Mouse (Mus musculus) E14TG2a.4 (cell line): ENCODE data around the gene C2cd4d.

Experiments used
- H3K27me3 ChIP-seq: 2 replicates; pipeline ENCODE4 v1.6.1; 2014; ENCODE audit warnings: low read length, control low read depth; ENCODE audit not compliant: insufficient read depth
- H3K36me3 ChIP-seq: 2 replicates; pipeline ENCODE4 v1.6.1; 2014; ENCODE audit warnings: low read length, control low read depth; ENCODE audit not compliant: insufficient read depth
- H3K4me1 ChIP-seq: replicated peaks from 2 replicates; pipeline ENCODE4 v1.6.1; 2014; ENCODE audit warnings: low read depth, low read length, control low read depth
- H3K4me3 ChIP-seq: replicated peaks from 2 replicates; pipeline ENCODE4 v1.5.1; 2014; ENCODE audit warnings: mild to moderate bottlenecking, low read length
- H3K9me3 ChIP-seq: 2 replicates; pipeline ENCODE4 v1.6.1; 2014; ENCODE audit warnings: low read length, control low read depth
- CTCF ChIP-seq: conservative IDR thresholded peaks from 2 replicates; pipeline ENCODE4 v1.5.1; 2014; ENCODE audit warnings: low read length
- NANOG ChIP-seq: IDR thresholded peaks from 2 replicates; pipeline ENCODE4 v1.6.1; 2014; ENCODE audit warnings: borderline replicate concordance, low read length, mixed read lengths
- POU5F1 ChIP-seq: IDR thresholded peaks from 2 replicates; pipeline ENCODE4 v1.6.1; 2014; ENCODE audit warnings: low read length, borderline replicate concordance

C2cd4d gene

GRCm38 (mm10) chr3:94362138-94362537, at the start of gene C2cd4d:
Gene C2cd4d, plus strand, starts transcription at chr3:94362438.
- H3K27me3 ChIP-seq: peaks cover 53% of the 10 kb centered on the region
- peak within 1 kb of the TSS; percentile 79 for H3K4me3 ChIP-seq
- H3K9me3 ChIP-seq: peaks cover 13% of the 10 kb centered on the region
- H3K4me1 ChIP-seq: peaks cover 7% of the 10 kb centered on the region; the same call in 1 of the 2 replicates
- TF ChIP-seq POU5F1: no peak
- TF ChIP-seq CTCF: no peak
- TF ChIP-seq NANOG: no peak
- H3K36me3 ChIP-seq: no peaks in the 10 kb centered on the region

GRCm38 (mm10) chr3:94328681-94329080, 33.6 kb upstream of the C2cd4d start:
- H3K27me3 ChIP-seq: no peaks in the 10 kb centered on the region
- no peaks in the 10 kb centered on the region for H3K9me3 ChIP-seq
- TF ChIP-seq CTCF (no peak; the same call in 1 of the 2 replicates), POU5F1 (no peak), NANOG (no peak)
- H3K36me3 ChIP-seq: no peaks in the 10 kb centered on the region
- H3K4me3 ChIP-seq: no peak overlapping the region
- no peaks in the 10 kb centered on the region for H3K4me1 ChIP-seq

GRCm38 (mm10) chr3:94334442-94334841, 27.8 kb upstream of the C2cd4d start:
- Histone ChIP-seq H3K4me1 (no peaks in the 10 kb centered on the region), H3K4me3 (no peak overlapping the region), H3K9me3 (peaks cover 6% of the 10 kb centered on the region; the same call in 1 of the 2 replicates), H3K36me3 (no peaks in the 10 kb centered on the region), H3K27me3 (no peaks in the 10 kb centered on the region)
- TF ChIP-seq CTCF (no peak), NANOG (no peak), POU5F1 (no peak)

DNA sequence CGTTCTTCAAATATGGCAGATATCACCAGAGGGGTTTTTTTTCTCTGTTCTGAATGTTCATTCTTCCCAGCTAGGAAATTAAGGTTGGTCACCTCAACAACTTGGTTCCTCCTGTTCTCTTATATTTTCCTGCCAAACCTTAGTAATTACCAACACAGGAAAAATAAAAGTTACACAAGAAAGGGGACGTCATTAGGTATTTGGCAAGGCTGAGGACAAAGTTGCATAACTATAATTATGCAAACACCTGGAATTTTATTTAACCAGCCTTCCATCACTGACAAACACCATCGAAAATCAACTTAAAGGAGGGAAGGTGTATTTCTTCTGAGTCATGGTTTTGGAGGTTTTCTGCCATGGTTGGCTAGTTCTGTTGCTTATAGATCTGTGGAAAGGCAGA, 23.7 kb upstream of the C2cd4d start:
- H3K9me3 ChIP-seq: peaks cover 6% of the 10 kb centered on the region; the same call in 1 of the 2 replicates
- H3K4me3 ChIP-seq: no peak overlapping the region
- no peaks in the 10 kb centered on the region for H3K36me3 ChIP-seq
- peaks cover 4% of the 10 kb centered on the region for H3K4me1 ChIP-seq
- peaks cover 12% of the 10 kb centered on the region; the same call in 1 of the 2 replicates for H3K27me3 ChIP-seq
- TF ChIP-seq NANOG (no peak), POU5F1 (no peak), CTCF (no peak)

DNA sequence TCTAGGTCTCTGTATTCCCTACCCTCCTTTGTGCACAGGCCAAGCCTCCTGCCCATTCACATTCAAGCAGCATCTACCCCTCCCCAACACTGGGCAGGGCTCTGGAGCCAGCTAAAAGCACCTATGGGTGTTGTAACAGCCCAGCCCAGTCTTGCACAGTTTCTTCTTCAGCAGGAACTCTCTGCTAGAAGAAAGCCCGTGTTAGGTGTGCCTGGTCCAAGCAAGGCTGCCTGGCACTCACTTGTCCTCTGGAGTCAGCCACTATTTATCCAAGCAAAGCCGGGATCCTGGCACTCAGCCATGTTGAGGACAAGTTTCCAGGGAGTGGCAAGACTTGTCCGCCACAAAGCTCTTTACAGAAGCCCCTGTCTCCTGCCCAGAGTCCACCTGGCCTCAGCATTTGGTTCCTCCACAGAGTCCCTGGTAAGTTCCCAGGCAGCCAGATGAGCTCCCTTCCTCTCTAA, 20.2 kb upstream of the C2cd4d start, which contains the start of gene Them5:
TSS of gene Them5 (plus strand) at position 141 of the 464 bp plus-strand sequence.
- peaks cover 4% of the 10 kb centered on the region for H3K4me1 ChIP-seq
- no peaks in the 10 kb centered on the region for H3K36me3 ChIP-seq
- no peak within 1 kb of the TSS for H3K4me3 ChIP-seq
- H3K27me3 ChIP-seq: peaks cover 18% of the 10 kb centered on the region; the same call in 1 of the 2 replicates
- H3K9me3 ChIP-seq: peaks cover 6% of the 10 kb centered on the region; the same call in 1 of the 2 replicates
- TF ChIP-seq NANOG (no peak), POU5F1 (no peak), CTCF (no peak)

- peaks cover 18% of the 10 kb centered on the region; the same call in 1 of the 2 replicates for H3K27me3 ChIP-seq
- no peak overlapping the region for H3K4me3 ChIP-seq
- TF ChIP-seq POU5F1 (no peak), NANOG (no peak), CTCF (no peak)
- H3K4me1 ChIP-seq: peaks cover 4% of the 10 kb centered on the region
- peaks cover 3% of the 10 kb centered on the region; the same call in 1 of the 2 replicates for H3K9me3 ChIP-seq
- H3K36me3 ChIP-seq: no peaks in the 10 kb centered on the region
Measured at GRCm38 (mm10) chr3:94342552-94342951, 19.7 kb upstream of the C2cd4d start.

DNA sequence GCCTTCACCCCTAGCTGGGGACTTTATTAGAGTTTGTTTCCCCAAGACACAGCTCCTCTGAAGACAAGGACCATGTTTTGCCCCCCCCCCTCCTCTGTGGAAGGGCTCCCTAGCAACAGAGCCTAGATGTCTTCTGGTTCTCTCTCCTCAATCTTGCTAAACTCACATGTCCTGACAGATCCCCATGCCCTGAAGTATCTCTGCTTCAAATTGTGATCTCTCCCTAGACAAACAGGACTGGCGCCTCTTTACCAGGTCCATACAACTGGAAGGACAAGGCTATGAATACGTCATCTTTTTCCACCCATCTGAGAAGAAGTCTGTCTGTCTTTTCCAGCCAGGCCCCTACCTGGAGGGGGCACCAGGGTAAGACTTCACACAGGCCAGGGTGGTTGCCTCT, 18.1 kb upstream of the C2cd4d start:
- Histone ChIP-seq H3K9me3 (no peaks in the 10 kb centered on the region), H3K4me3 (no peak overlapping the region), H3K27me3 (peaks cover 18% of the 10 kb centered on the region; the same call in 1 of the 2 replicates), H3K4me1 (peaks cover 4% of the 10 kb centered on the region), H3K36me3 (no peaks in the 10 kb centered on the region)
- TF ChIP-seq CTCF (no peak), NANOG (no peak), POU5F1 (no peak)

DNA sequence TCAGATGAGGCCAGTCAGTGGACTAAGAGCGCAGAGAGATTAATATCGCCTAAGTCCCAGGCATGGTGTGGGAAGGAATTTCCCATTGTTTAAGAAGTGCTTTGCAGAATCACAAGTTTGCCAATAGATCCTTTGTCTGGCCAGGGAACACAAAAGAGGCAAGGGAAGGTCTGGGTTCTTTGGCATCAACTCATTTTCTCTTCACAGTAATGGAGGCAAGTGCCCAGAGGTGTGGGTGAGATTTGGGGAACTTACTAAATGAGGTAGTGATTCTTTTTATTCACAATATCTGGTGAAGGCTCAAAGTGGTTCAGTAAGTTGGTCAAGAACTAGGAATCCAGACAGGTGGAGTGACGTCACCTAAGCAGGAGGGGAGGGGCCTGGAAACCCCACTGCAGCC, 17.3 kb upstream of the C2cd4d start:
- peaks cover 21% of the 10 kb centered on the region; the same call in 1 of the 2 replicates for H3K27me3 ChIP-seq
- H3K4me1 ChIP-seq: peaks cover 4% of the 10 kb centered on the region
- H3K4me3 ChIP-seq: no peak overlapping the region
- H3K36me3 ChIP-seq: no peaks in the 10 kb centered on the region
- H3K9me3 ChIP-seq: no peaks in the 10 kb centered on the region
- TF ChIP-seq POU5F1 (no peak), NANOG (no peak), CTCF (no peak)

GRCm38 (mm10) chr3:94348146-94348545, 14.1 kb upstream of the C2cd4d start:
- peaks cover 18% of the 10 kb centered on the region for H3K9me3 ChIP-seq
- H3K36me3 ChIP-seq: no peaks in the 10 kb centered on the region
- no peaks in the 10 kb centered on the region for H3K4me1 ChIP-seq
- TF ChIP-seq NANOG: no peak
- no peak for TF ChIP-seq POU5F1
- no peak for TF ChIP-seq CTCF
- H3K27me3 ChIP-seq: peaks cover 11% of the 10 kb centered on the region; the same call in 1 of the 2 replicates
- no peak overlapping the region for H3K4me3 ChIP-seq
